Mouse (Mus musculus) liver, postnatal 0 days (tissue): ENCODE data around the gene Ntn4.

Experiments
- CTCF ChIP-seq: sonication (generic); IDR thresholded peaks from 2 replicates; pipeline ENCODE4 v1.5.1; 2016; ENCODE audit warnings: antibody characterized with exemption, low read depth
- EP300 ChIP-seq: IDR thresholded peaks from 2 replicates; pipeline ENCODE4 v1.6.1; 2016; ENCODE audit warnings: antibody characterized with exemption, low read depth, mild to moderate bottlenecking

DNA sequence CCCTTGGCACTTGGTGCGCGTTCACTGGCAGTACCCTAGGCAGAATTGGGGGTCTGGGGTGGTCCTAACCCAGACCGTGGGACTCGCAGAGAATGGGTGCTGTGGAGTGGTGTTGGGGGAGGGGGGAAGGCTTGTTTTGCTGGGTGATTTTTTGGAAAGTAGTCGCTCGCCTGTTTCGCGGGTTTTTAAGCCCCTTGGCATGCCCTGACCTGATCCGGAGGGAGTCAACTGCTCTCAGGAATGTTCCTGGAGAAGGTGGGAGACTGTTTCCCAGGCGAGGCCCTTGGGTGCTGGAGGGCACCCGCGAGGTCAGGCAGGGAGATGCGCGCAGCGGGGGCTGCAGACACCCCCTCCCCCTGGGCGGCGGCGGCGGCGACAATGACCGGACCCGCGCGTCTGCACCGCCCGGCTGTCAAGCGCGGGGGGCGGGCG lies at the start of gene Ntn4:
- TF ChIP-seq CTCF (no peak), EP300 (no peak)
